Mouse (Mus musculus) layer of hippocampus, postnatal 36 days (tissue): ENCODE data around the gene Plin3. TPM values are rescaled to one million over a fixed set of nuclear protein-coding genes. Genes with fewer than 3 reads are reported as not detected.
"Not testable (repeated sequence)": the region's sequence is repeated elsewhere in the genome, so short reads cannot be mapped to it uniquely, and the experiment has no call there.

Experiments used
- DNase-seq, 2 experiments: peaks; one replicate each; pipeline ENCODE4 v3.0.0; 2022
- total RNA-seq, 2 experiments: library from RNA; stranded (reverse); gene quantifications; 2 replicates each; pipeline ENCODE4 v1.2.3; 2021

The Plin3 gene
- total RNA-seq, 2 experiments from 2014 or later, result 10.9 to 15.0 TPM

- DNase-seq, result no peak
Measured at GRCm38 (mm10) chr17:56273482-56273881, 19.2 kb downstream of the Plin3 start.

GRCm38 (mm10) chr17:56272644-56273043 lies 20.0 kb downstream of the Plin3 start:
- no peak for DNase-seq

- no peak for DNase-seq
Measured at GRCm38 (mm10) chr17:56271609-56272253, 20.9 kb downstream of the Plin3 start.

- DNase-seq, result no peak
Measured at GRCm38 (mm10) chr17:56269741-56270140, 22.9 kb downstream of the Plin3 start.

GRCm38 (mm10) chr17:56269153-56269630 lies 23.5 kb downstream of the Plin3 start:
- DNase-seq, result peak in 1 of 2 experiments; percentile 50

- peak in 1 of 2 experiments; percentile 48 for DNase-seq
Measured at GRCm38 (mm10) chr17:56266271-56266670, 26.4 kb downstream of the Plin3 start.

GRCm38 (mm10) chr17:56265869-56266268 lies 26.8 kb downstream of the Plin3 start:
- no peak for DNase-seq

- DNase-seq, result no peak
Measured at GRCm38 (mm10) chr17:56265011-56265410, 27.7 kb downstream of the Plin3 start.

GRCm38 (mm10) chr17:56264020-56264419 lies 28.7 kb downstream of the Plin3 start:
- peak; percentile 68 to 75 for DNase-seq

GRCm38 (mm10) chr17:56262645-56263094 lies 30.0 kb downstream of the Plin3 start:
- no peak for DNase-seq

GRCm38 (mm10) chr17:56261166-56261565 lies 31.5 kb downstream of the Plin3 start:
- DNase-seq, result no peak

GRCm38 (mm10) chr17:56259301-56260037 lies 33.2 kb downstream of the Plin3 start:
- no peak for DNase-seq

GRCm38 (mm10) chr17:56258812-56259211 lies 33.9 kb downstream of the Plin3 start:
- not testable (repeated sequence) for DNase-seq

- not testable (repeated sequence) for DNase-seq
Measured at GRCm38 (mm10) chr17:56258269-56258668, 34.4 kb downstream of the Plin3 start.

- DNase-seq, result peak in 1 of 2 experiments; percentile 52
Measured at GRCm38 (mm10) chr17:56257181-56257894, 35.3 kb downstream of the Plin3 start.

GRCm38 (mm10) chr17:56256239-56256881 lies 36.3 kb downstream of the Plin3 start, which contains the start of gene Fem1a:
Gene Fem1a, plus strand, starts transcription at chr17:56256810.
- peak; percentile 94 for DNase-seq

GRCm38 (mm10) chr17:56255863-56256238 lies 36.8 kb downstream of the Plin3 start:
- DNase-seq, result peak; percentile 97 to 98

GRCm38 (mm10) chr17:56255429-56255828 lies 37.2 kb downstream of the Plin3 start:
- peak; percentile 47 to 66 for DNase-seq

GRCm38 (mm10) chr17:56254695-56255094 lies 38.0 kb downstream of the Plin3 start:
- DNase-seq, result no peak

- peak in 1 of 2 experiments; percentile 60 for DNase-seq
Measured at GRCm38 (mm10) chr17:56251136-56251829, 41.4 kb downstream of the Plin3 start.

- DNase-seq, result no peak
Measured at GRCm38 (mm10) chr17:56245608-56246007, 47.1 kb downstream of the Plin3 start.
